Mouse (Mus musculus): Measurements from ENCODE around the gene Epb41l2.

DNA sequence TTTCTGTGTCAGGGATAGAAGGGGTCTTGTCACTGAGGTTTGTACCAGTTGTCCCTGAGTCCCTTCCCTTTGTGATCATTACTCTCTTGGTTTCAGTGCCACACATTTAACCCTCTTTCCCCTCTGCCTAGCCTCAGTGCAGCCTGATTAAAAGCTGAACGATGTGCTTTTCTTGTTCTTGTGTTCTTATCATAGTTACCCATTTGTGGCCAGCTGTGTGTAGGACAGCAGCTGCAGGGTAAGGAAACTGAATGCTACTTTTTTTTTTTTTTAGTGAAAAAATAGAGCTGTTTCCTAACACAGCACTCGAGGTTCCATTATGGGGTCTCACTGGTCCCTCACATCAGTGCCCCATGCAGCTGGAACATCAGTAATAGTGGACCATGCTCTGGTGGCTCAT, 106.9 kb downstream of the Epb41l2 start:
- TF ChIP-seq POLR2A (IDR thresholded peaks at IDR 0.05; ENCODE audit: extremely low read depth, insufficient read depth, low read length) (no peak), CTCF (IDR thresholded peaks at IDR 0.05; ENCODE audit: low read depth, low read length) (no peak)
